Mouse (Mus musculus): ENCODE measurements around the gene Stfa2. TPM values are rescaled to one million over a fixed set of nuclear protein-coding genes. Genes with fewer than 3 reads are reported as not detected.
"Not testable (repeated sequence)": the region's sequence is repeated elsewhere in the genome, so short reads cannot be mapped to it uniquely, and the experiment has no call there.

The Stfa2 gene
- not detected in 2 replicates for polyA plus RNA-seq (2012)

DNA sequence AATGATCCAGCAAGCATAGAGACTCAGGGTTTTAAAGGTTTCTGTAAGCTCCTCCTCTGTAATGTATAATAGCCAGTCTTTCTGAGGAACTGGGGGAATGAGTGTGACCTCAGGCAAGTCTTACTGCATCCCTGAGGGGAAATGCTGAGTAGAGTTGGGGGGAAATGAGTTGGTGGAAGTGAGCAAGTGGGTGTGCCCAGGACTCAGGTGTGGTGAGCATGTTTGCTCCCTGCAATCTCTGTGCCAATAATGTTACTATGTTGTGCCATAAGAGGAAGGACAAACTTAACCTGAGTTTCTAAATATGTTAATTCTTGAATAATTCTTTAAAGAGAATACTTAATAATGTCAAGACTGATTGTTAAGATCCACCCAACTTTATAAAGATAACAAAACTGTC, at the start of gene Stfa2:
Stfa2 (minus strand) TSS at position 101 of the 400 bp plus-strand sequence.
- TF ChIP-seq GATA1 (IDR thresholded peaks at IDR 0.05; ENCODE audit: low read length): no peak

DNA sequence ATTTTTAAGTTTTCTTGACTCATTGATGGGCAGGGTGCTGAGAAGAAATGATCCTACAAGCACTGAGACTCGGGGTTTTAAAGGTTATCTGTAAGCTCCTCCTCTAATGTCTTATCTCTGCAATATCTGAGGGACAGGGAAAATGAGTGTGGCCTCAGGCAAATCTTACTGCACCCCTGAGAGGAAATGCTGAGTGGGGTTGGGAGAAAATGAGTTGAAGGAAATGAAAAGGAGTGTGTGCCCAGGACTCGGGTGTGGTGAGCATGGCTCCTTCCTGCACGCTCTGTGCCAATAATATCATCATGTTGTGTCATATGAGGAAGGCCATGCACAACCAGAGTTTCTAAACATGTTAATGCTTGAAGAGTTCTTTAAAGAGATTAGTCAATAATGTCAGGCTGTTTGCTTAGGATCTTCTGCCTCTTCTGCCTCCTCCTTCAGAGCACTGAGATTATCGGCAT, 47.1 kb upstream of the Stfa2 start, which contains the start of gene Stfa3:
Stfa3 (minus strand) TSS at position 51 of the 461 bp plus-strand sequence.
- TF ChIP-seq GATA1 (IDR thresholded peaks at IDR 0.05; ENCODE audit: low read length): no peak

DNA sequence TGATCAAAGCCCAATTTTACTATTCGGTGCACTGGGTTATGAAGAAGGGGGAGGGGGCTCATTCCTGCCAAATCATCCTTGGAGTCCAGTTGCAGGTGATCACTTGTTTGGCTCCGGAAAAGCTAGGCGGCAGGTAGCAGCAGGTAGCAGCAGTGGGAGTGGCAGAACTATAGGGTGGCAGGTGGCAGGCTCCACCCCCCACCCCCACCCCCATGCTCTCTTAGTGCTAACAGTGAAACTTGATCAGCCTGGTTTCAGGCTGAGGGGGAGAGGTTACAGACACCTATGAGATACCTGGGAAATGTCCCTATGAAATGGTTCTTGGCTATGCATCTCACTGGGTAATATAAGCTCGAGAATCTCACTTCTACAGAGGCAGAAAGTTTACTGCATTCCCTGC, 19.2 kb downstream of the Stfa2 start:
- no peak for TF ChIP-seq GATA1 (IDR thresholded peaks at IDR 0.05; ENCODE audit: low read length)

DNA sequence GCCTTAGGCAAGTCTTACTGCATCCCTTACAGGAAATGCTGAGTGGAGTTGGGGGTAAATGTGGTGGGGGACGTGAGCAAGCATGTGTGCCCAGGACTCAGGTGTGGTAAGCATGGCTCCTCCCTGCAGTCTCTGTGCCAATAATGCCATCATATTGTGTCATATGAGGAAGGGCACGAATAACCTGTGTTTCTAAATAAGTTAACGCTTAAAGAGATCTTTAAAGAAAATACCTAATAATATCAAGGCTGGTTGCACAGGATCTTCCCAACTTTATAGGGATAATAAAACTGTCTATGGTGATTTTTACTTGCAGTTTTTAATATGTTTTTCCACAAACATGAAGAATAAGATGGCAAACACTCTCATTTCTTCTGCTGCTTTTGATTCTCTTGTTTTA, 40.6 kb downstream of the Stfa2 start, which contains the start of gene BC100530:
BC100530 (minus strand) TSS at position 101 of the 400 bp plus-strand sequence.
- not testable (repeated sequence) for TF ChIP-seq GATA1 (IDR thresholded peaks at IDR 0.05; ENCODE audit: low read length)

Other genes with a start within 250 kb of the Stfa2 start
- not detected in 2 replicates for gene Gm5483, start 224.2 kb downstream of the Stfa2 start, polyA plus RNA-seq (2012)
- gene Gm5416, start 198.1 kb downstream of the Stfa2 start, polyA plus RNA-seq (2012): not detected in 2 replicates
- not detected in 2 replicates for gene 2010005H15Rik, start 187.0 kb downstream of the Stfa2 start, polyA plus RNA-seq (2012)
- not detected in 2 replicates for gene Stfa1, start 131.5 kb downstream of the Stfa2 start, polyA plus RNA-seq (2012)
- gene BC117090, start 74.1 kb downstream of the Stfa2 start, polyA plus RNA-seq (2012): not detected in 2 replicates
- not detected in 2 replicates for gene BC100530, start 40.7 kb downstream of the Stfa2 start, polyA plus RNA-seq (2012)
- gene Stfa3, start 46.9 kb upstream of the Stfa2 start, polyA plus RNA-seq (2012): not detected in 2 replicates
- gene Casr, start 153.7 kb upstream of the Stfa2 start, polyA plus RNA-seq (2012): not detected in 2 replicates